Mouse (Mus musculus): ENCODE measurements around the gene Tcea2.

DNA sequence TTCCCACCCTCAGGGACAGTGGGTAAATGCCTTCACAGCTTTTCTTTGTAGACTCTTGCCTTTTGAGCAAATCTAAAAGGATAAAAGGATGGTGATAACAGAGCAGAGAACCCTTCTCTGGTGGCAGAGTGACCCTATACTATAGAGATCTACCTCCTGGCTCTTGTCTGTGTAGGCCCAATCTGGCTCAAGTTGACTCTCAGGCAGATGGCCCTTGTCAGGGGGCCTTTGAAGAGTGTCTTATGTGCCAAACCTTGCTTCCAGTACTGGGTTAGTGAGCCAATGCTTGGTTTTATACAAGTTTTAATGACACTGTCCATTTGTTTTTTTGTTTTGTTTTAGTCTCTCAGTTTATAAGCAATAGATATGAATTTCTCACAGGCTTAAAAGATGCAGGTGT lies 41.1 kb downstream of the Tcea2 start:
- no peak for TF ChIP-seq POLR2A (IDR thresholded peaks at IDR 0.05; ENCODE audit: insufficient read depth, low read depth, low read length)
- TF ChIP-seq CTCF (IDR thresholded peaks at IDR 0.05; ENCODE audit: insufficient read depth, low read depth, low read length), result no peak
